Mouse (Mus musculus) stomach, postnatal 0 days (tissue): ENCODE results near the gene H2al1e.
"Not testable (repeated sequence)": the region's sequence is repeated elsewhere in the genome, so short reads cannot be mapped to it uniquely, and the experiment has no call there.

Experiments
- CTCF ChIP-seq: IDR thresholded peaks from 2 replicates; pipeline ENCODE4 v1.5.1; 2016; ENCODE audit warnings: antibody characterized with exemption, low read depth, mild to moderate bottlenecking, moderate library complexity
- EP300 ChIP-seq: optimal IDR thresholded peaks from 2 replicates; pipeline ENCODE3; 2016; ENCODE audit warnings: antibody characterized with exemption

DNA sequence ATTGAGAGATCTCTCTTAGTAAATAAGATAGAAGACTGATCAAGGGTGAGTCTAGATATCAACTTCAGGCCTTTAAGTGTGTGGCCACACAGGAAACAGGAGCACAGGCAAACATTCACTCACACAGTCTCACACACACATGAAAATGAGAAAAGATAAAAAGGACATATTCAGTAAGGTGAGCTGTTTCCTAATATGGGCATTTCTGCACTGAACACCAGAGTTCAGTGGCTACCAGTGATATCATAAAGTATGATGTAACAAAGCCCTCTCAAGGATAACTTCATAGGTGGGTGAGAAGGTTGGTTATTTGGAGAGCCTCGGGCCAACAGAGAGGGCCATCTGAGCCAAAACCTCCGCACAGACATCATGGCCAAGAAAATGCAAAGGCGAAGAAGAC, 6.2 kb downstream of the H2al1e start, which contains the start of gene H2al1g:
- not testable (repeated sequence) for TF ChIP-seq CTCF, EP300
